Mouse (Mus musculus) MEL (cell line): ENCODE results near the gene Ccdc92b. TPM values are rescaled to one million over a fixed set of nuclear protein-coding genes. Genes with fewer than 3 reads are reported as not detected.

ENCODE experiments used
- DNase-seq: peaks from one replicate; pipeline ENCODE4 v3.0.0; 2011; ENCODE audit warnings: low read depth, low spot score
- H3K27ac ChIP-seq: 2 replicates; pipeline ENCODE4 v1.5.1; 2012; ENCODE audit warnings: low read depth, mild to moderate bottlenecking, control low read depth, low read length, moderate library complexity; ENCODE audit not compliant: control insufficient read depth
- H3K27me3 ChIP-seq, 2 experiments: fragments of 150-350 bp in 1 of 2; sonication (generic) in 1 of 2; 2 replicates each; pipeline ENCODE4 v1.6.1; 2012; ENCODE audit warnings: low read length in 2 of 2, mild to moderate bottlenecking in 2 of 2, improper control_type of control experiment in 1 of 2, moderate library complexity in 1 of 2; ENCODE audit not compliant: insufficient read depth in 2 of 2, control insufficient read depth in 1 of 2
- H3K36me3 ChIP-seq, 2 experiments: 2 replicates each; pipeline ENCODE4 v1.6.1; 2012 to 2014; ENCODE audit warnings: low read length in 2 of 2, improper control_type of control experiment in 1 of 2, inconsistent platforms in 1 of 2, mild to moderate bottlenecking in 1 of 2; ENCODE audit not compliant: insufficient read depth in 2 of 2, control insufficient read depth in 1 of 2
- H3K4me1 ChIP-seq, 2 experiments: fragments of 150-350 bp in 1 of 2; sonication (generic) in 1 of 2; 2 replicates each; pipeline ENCODE4 v1.6.1; 2012; ENCODE audit warnings: low read length in 2 of 2, improper control_type of control experiment in 1 of 2, mild to moderate bottlenecking in 1 of 2; ENCODE audit not compliant: insufficient read depth in 2 of 2, control insufficient read depth in 1 of 2
- H3K4me3 ChIP-seq, 2 experiments: fragments of 150-350 bp in 1 of 2; sonication (generic) in 1 of 2; 2 replicates each; pipeline ENCODE4 v1.5.1; 2012; ENCODE audit warnings: low read depth in 2 of 2, low read length in 2 of 2, mild to moderate bottlenecking in 2 of 2, moderate library complexity in 2 of 2, control low read depth in 1 of 2, improper control_type of control experiment in 1 of 2; ENCODE audit not compliant: control insufficient read depth in 1 of 2, insufficient read depth in 1 of 2
- H3K79me2 ChIP-seq: 2 replicates; pipeline ENCODE4 v1.6.1; 2012; ENCODE audit warnings: mild to moderate bottlenecking, low read length, moderate library complexity; ENCODE audit not compliant: control insufficient read depth, poor library complexity, insufficient read depth
- H3K9ac ChIP-seq: 2 replicates; pipeline ENCODE4 v1.6.1; 2012; ENCODE audit warnings: low read depth, mild to moderate bottlenecking, control low read depth, low read length, moderate library complexity; ENCODE audit not compliant: control insufficient read depth, poor library complexity, severe bottlenecking
- H3K9me3 ChIP-seq: fragments of 150-350 bp; sonication (generic); replicated peaks from 2 replicates; pipeline ENCODE4 v1.6.1; 2012; ENCODE audit warnings: mild to moderate bottlenecking, low read length, improper control_type of control experiment, moderate library complexity; ENCODE audit not compliant: insufficient read depth
- BHLHE40 ChIP-seq: IDR thresholded peaks from 2 replicates; pipeline ENCODE4 v1.6.1; 2012; ENCODE audit warnings: low read depth, mild to moderate bottlenecking, inconsistent platforms, low read length, improper control_type of control experiment, borderline replicate concordance
- CHD1 ChIP-seq: IDR thresholded peaks from 2 replicates; pipeline ENCODE4 v1.6.1; 2012; ENCODE audit warnings: low read depth, mild to moderate bottlenecking, inconsistent platforms, low read length, improper control_type of control experiment
- CHD2 ChIP-seq: IDR thresholded peaks from 2 replicates; pipeline ENCODE4 v1.6.1; 2011; ENCODE audit warnings: low read length, improper control_type of control experiment
- GABPA ChIP-seq: IDR thresholded peaks from 2 replicates; pipeline ENCODE4 v1.6.1; 2012; ENCODE audit warnings: low read depth, mild to moderate bottlenecking, inconsistent platforms, low read length, improper control_type of control experiment, moderate library complexity
- HCFC1 ChIP-seq: IDR thresholded peaks from 2 replicates; pipeline ENCODE4 v1.6.1; 2012; ENCODE audit warnings: low read depth, mild to moderate bottlenecking, inconsistent platforms, low read length, improper control_type of control experiment, moderate library complexity
- KAT2A ChIP-seq: conservative IDR thresholded peaks from 2 replicates; pipeline ENCODE4 v1.6.1; 2012; ENCODE audit warnings: low read depth, low read length, improper control_type of control experiment, inconsistent platforms
- MAFK ChIP-seq: IDR thresholded peaks from 2 replicates; pipeline ENCODE4 v1.6.1; 2011; ENCODE audit warnings: low read depth, mild to moderate bottlenecking, low read length, improper control_type of control experiment, borderline replicate concordance
- MAX ChIP-seq: IDR thresholded peaks from 2 replicates; pipeline ENCODE4 v1.6.1; 2011; ENCODE audit warnings: low read length, improper control_type of control experiment
- MEF2A ChIP-seq: IDR thresholded peaks from 2 replicates; pipeline ENCODE4 v1.6.1; 2014; ENCODE audit warnings: low read depth, mild to moderate bottlenecking, inconsistent platforms, low read length, improper control_type of control experiment; ENCODE audit not compliant: poor library complexity, insufficient replicate concordance, severe bottlenecking; ENCODE audit errors: extremely low read depth
- NRF1 ChIP-seq: IDR thresholded peaks from 2 replicates; pipeline ENCODE4 v1.6.1; 2014; ENCODE audit warnings: low read depth, mild to moderate bottlenecking, inconsistent platforms, low read length, improper control_type of control experiment, moderate library complexity; ENCODE audit not compliant: poor library complexity, insufficient read depth, severe bottlenecking
- POLR2A ChIP-seq, 2 experiments: IDR thresholded peaks; 2 replicates each; pipeline ENCODE4 v1.6.1; 2011 to 2012; ENCODE audit warnings: low read length in 2 of 2, mild to moderate bottlenecking in 2 of 2, control low read depth in 1 of 2, improper control_type of control experiment in 1 of 2, low read depth in 1 of 2, moderate library complexity in 1 of 2; ENCODE audit not compliant: control insufficient read depth in 1 of 2, insufficient read depth in 1 of 2, poor library complexity in 1 of 2
- POLR2AphosphoS2 ChIP-seq: IDR thresholded peaks from 2 replicates; pipeline ENCODE4 v1.6.1; 2011; ENCODE audit warnings: low read length, improper control_type of control experiment
- POLR2AphosphoS5 ChIP-seq: IDR thresholded peaks from 2 replicates; pipeline ENCODE4 v1.6.1; 2012; ENCODE audit warnings: low read depth, borderline replicate concordance, mild to moderate bottlenecking, inconsistent platforms, low read length, moderate library complexity, mixed read lengths
- RAD21 ChIP-seq: IDR thresholded peaks from 2 replicates; pipeline ENCODE4 v1.6.1; 2011; ENCODE audit warnings: mild to moderate bottlenecking, low read depth, low read length, improper control_type of control experiment
- SIN3A ChIP-seq: IDR thresholded peaks from 2 replicates; pipeline ENCODE4 v1.6.1; 2012; ENCODE audit warnings: low read length, improper control_type of control experiment, inconsistent platforms
- TAL1 ChIP-seq: IDR thresholded peaks from 2 replicates; pipeline ENCODE4 v1.6.1; 2012; ENCODE audit warnings: mild to moderate bottlenecking, inconsistent platforms, low read length, moderate library complexity, mixed read lengths
- TBP ChIP-seq: IDR thresholded peaks from 2 replicates; pipeline ENCODE4 v1.8.0; 2011; ENCODE audit warnings: low read depth, low read length, improper control_type of control experiment
- UBTF ChIP-seq: IDR thresholded peaks from 2 replicates; pipeline ENCODE4 v1.6.1; 2012; ENCODE audit warnings: low read depth, mild to moderate bottlenecking, inconsistent platforms, low read length, improper control_type of control experiment, moderate library complexity, borderline replicate concordance; ENCODE audit not compliant: insufficient read depth
- ZC3H11A ChIP-seq: IDR thresholded peaks from 2 replicates; pipeline ENCODE4 v1.6.1; 2012; ENCODE audit warnings: low read depth, mild to moderate bottlenecking, inconsistent platforms, low read length, improper control_type of control experiment
- ZMIZ1 ChIP-seq: IDR thresholded peaks from 2 replicates; pipeline ENCODE4 v1.6.1; 2012; ENCODE audit warnings: low read depth, mild to moderate bottlenecking, inconsistent platforms, low read length, improper control_type of control experiment, moderate library complexity
- polyA plus RNA-seq, 2 experiments: library from polyadenylated mRNA; stranded (reverse) in 1 of 2; unstranded in 1 of 2; fragments of >175 nt in 1 of 2; fragments of >200 nt in 1 of 2; gene quantifications; 2 replicates each; pipeline versions ENCODE4 v1.2.1 to v1.2.4; 2012; ENCODE audit warnings: low replicate concordance in 2 of 2, low read depth in 1 of 2; ENCODE audit not compliant: insufficient read length in 2 of 2, insufficient read depth in 1 of 2, missing spikeins in 1 of 2
- total RNA-seq: library from RNA; depleted of rRNA; stranded (reverse); fragments of 300-350 nt; gene quantifications from 2 replicates; pipeline ENCODE4 v1.2.3, GENCODE M21; 2012

The Ccdc92b gene
- total and polyA plus RNA-seq, 3 experiments = 0.12 to 1.3 TPM; not detected in 1

GRCm38 (mm10) chr11:74584946-74585723 lies 34.3 kb upstream of the Ccdc92b start (continued):
- no peak for TF ChIP-seq NRF1
- no peak for TF ChIP-seq TAL1
- TF ChIP-seq POLR2AphosphoS2 = no peak
- TF ChIP-seq HCFC1 = no peak
- TF ChIP-seq BHLHE40 = no peak
- no peak for TF ChIP-seq ZMIZ1
- TF ChIP-seq CHD1 = no peak
- TF ChIP-seq UBTF = no peak
- no peak for TF ChIP-seq POLR2AphosphoS5
- TF ChIP-seq, all 39 proteins: peak for 6

- no peaks in the 10 kb centered on the region for H3K79me2 ChIP-seq
- H3K27ac ChIP-seq = no peak overlapping the region
- no peak for TF ChIP-seq POLR2AphosphoS2
- TF ChIP-seq MAX = no peak
- no peak for TF ChIP-seq MEF2A
- TF ChIP-seq BHLHE40 = no peak
- TF ChIP-seq SIN3A = no peak
- no peak for TF ChIP-seq GABPA
- no peak for TF ChIP-seq NRF1
- TF ChIP-seq MAFK = no peak
- TF ChIP-seq KAT2A = no peak
- TF ChIP-seq TBP = no peak
- no peak for TF ChIP-seq RAD21
- no peak for TF ChIP-seq POLR2A (IDR thresholded peaks at IDR 0.05; ENCODE audit: control insufficient read depth in 1 of 2, insufficient read depth in 1 of 2, low read depth in 1 of 2, low read length in 2 of 2, poor library complexity in 1 of 2)
- TF ChIP-seq ZC3H11A = no peak
- no peak for TF ChIP-seq CHD2
- peaks cover 0 to 5% of the 10 kb centered on the region in 2 experiments; a peak in 1 of 4 replicates for H3K4me1 ChIP-seq
- DNase-seq = no peak
- H3K36me3 ChIP-seq = no peaks in the 10 kb centered on the region
- H3K9ac ChIP-seq = no peak overlapping the region
- H3K4me3 ChIP-seq = no peak overlapping the region
- no peaks in the 10 kb centered on the region for H3K9me3 ChIP-seq
- no peaks in the 10 kb centered on the region for H3K27me3 ChIP-seq
These were observed 33.0 kb upstream of the Ccdc92b start for GRCm38 (mm10) chr11:74586401-74586800.
